Mouse (Mus musculus) embryonic facial prominence, embryonic 13.5 days (tissue): ENCODE data around the gene Gcgr. TPM values are rescaled to one million over a fixed set of nuclear protein-coding genes. Genes with fewer than 3 reads are reported as not detected.

Source experiments
- ATAC-seq: fragments of 200-750 bp; cut with Nextera tagmentation; 2 replicates; pipeline ENCODE4 v1.8.0; 2017; ENCODE audit warnings: low read depth; ENCODE audit not compliant: insufficient number of reproducible peaks, insufficient read depth, low FRiP score, low TSS enrichment
- H3K27ac ChIP-seq: fragments of 300-500 bp; sonication (generic); 2 replicates; pipeline ENCODE4 v1.5.1; 2015; ENCODE audit warnings: moderate library complexity, mild to moderate bottlenecking, inconsistent platforms
- H3K27me3 ChIP-seq: fragments of 300-500 bp; sonication (generic); 2 replicates; pipeline ENCODE4 v1.6.1; 2015; ENCODE audit warnings: mild to moderate bottlenecking, inconsistent platforms
- H3K36me3 ChIP-seq: fragments of 300-500 bp; sonication (generic); 2 replicates; pipeline ENCODE4 v1.6.1; 2015; ENCODE audit warnings: mild to moderate bottlenecking, inconsistent platforms
- H3K4me1 ChIP-seq: fragments of 300-500 bp; sonication (generic); 2 replicates; pipeline ENCODE4 v1.6.1; 2015; ENCODE audit warnings: inconsistent platforms
- H3K4me2 ChIP-seq: fragments of 300-500 bp; sonication (generic); 2 replicates; pipeline ENCODE4 v1.6.1; 2015; ENCODE audit warnings: moderate library complexity, mild to moderate bottlenecking, inconsistent platforms
- H3K4me3 ChIP-seq: fragments of 300-500 bp; sonication (generic); 2 replicates; pipeline ENCODE4 v1.5.1; 2015; ENCODE audit warnings: mild to moderate bottlenecking, inconsistent platforms
- H3K9ac ChIP-seq: fragments of 300-500 bp; sonication (generic); 2 replicates; pipeline ENCODE4 v1.6.1; 2015; ENCODE audit warnings: mild to moderate bottlenecking, inconsistent platforms
- H3K9me3 ChIP-seq: fragments of 300-500 bp; sonication (generic); 2 replicates; pipeline ENCODE4 v1.6.1; 2016; ENCODE audit warnings: inconsistent platforms
- WGBS: fragments of 180-500 bp; shearing (Covaris S2); methylation state at CpG from one replicate; pipeline ENCODE4 v1.1.7; 2015; ENCODE audit warnings: mixed read lengths; 5-methylcytosine and 5-hydroxymethylcytosine counted together
- polyA plus RNA-seq: library from polyadenylated mRNA; unstranded; fragments of >200 nt; fragmentation: Nextera tagmentation; extraction: Ambion mirVana; gene quantifications from 2 replicates; pipeline ENCODE4 v1.2.1, GENCODE M21; 2015

Gene Gcgr
- 1.3 and 1.7 TPM in 2 replicates for polyA plus RNA-seq

DNA sequence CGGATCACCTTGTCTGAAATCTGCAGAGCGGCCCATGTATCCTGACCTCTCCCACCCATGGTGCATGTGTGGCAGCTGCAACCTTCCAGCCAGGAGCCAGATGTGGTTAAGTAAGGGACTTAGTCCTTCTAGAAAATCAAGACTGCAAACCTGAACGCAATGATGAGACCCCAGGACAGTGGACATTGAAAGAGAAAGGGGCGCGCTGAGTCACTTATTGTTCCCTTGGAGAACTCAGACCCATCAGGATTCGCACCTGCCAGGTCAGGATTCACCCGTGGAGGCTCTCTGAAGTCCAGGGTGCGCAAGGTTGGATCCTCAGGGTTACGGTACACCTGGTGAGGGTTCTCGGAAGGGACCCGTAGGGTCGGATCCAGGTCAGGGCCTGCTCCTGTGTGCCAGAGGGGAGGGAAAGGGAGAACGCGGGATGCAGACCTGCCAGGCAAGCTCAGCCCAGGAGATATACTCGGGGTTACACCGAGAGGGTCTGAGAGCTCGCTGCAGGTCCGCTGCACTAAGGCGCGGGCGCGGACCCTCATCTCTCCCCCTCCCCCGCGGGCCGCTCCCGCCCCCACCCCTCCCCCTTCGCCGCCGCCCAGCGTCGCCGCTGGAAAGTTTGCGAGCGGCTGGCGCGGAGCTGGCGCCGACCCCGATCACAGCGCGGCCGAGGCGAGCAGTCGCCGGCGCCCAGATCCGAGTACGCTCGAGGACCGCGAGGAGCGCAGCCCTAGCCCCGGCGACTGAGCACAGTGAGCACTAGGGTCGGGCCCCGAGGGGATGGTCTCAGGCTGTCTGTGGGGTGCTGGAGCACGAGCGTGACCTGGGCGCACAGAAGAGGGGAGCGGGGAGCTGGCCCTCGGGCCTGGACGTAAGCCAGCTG, at the start of gene Gcgr:
TSS of gene Gcgr (plus strand) at position 615 of the 880 bp plus-strand sequence.
- Histone ChIP-seq H3K4me3 (peak within 1 kb of the TSS; percentile 48), H3K36me3 (no peaks in the 10 kb centered on the region), H3K4me2 (peak within 1 kb of the TSS; percentile 87), H3K27ac (no peak within 1 kb of the TSS), H3K9ac (peak within 1 kb of the TSS; percentile 75), H3K9me3 (no peaks in the 10 kb centered on the region), H3K27me3 (peaks cover 77% of the 10 kb centered on the region), H3K4me1 (peaks cover 17% of the 10 kb centered on the region)
- no peak for ATAC-seq
- 8% methylated on average over 47 of the region's 62 CpGs for WGBS

DNA sequence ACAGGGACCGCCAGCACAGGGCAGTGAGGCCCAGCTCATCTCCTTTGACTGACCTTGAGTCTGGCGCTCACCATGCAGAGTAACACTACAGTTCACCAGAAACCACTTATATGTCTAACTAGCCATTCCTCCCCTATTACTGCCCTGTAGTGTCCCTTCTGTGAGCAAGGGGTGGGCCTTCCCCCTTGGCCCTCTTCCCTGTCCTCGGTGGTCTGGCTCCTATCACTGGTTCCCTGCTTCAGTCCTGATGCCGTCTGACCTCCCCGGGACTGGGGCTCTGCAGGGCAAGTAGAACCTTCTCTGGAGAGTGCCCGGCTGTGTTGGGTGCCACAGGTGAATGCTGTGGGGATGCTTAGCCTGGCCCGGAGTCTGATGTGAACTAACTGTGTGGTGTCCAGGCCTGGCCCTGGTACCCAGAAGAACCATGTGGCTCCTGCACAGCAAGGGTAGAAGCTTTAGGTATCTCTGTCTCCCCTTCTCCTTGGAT, 47.0 kb upstream of the Gcgr start:
- Histone ChIP-seq H3K36me3 (peaks cover 82% of the 10 kb centered on the region), H3K27me3 (no peaks in the 10 kb centered on the region), H3K27ac (peak overlapping the region; percentile 91), H3K9me3 (no peaks in the 10 kb centered on the region), H3K9ac (peak overlapping the region; percentile 96), H3K4me1 (peaks cover 15% of the 10 kb centered on the region), H3K4me3 (peak overlapping the region; percentile 98), H3K4me2 (peak overlapping the region; percentile 73)
- ATAC-seq = no peak
- 92% methylated on average over 7 of the region's 7 CpGs for WGBS

DNA sequence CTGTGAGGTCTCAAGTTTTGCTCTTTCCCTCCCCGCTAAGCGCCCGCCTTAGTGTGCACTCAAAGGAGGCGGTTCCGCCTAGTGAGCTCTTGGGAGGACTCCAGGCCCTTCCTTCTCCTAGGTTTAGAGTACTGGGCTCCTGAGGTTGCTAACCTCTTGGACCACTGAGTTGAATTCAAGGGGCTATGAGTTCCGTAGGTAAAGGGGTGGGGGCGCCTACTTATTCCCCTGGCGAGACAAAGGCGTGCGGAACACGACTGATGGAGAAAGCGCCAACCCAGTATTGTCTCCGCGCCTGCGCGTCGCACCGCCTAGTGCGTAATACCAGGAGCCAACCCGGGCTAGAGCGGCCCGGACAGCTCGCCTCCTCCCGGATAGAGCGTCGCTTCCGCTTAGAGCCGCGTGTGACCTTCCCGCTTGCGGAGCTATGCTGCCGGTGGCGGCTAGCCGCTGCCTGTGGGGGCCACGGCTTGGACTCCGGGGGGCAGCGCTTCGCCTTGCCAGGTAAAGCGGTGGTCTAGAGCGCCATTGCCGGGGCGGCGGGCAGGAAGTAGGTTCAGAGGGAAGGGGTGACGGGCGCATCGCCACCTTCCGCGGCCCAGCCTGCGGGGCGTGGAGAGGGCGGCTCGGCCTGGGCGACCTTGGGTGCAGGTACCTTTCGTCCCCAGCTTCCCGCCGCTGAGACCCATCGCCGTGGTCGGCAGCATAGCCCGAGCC, 46.1 kb upstream of the Gcgr start, which contains the start of gene Mrpl12:
TSS of gene Mrpl12 (plus strand) at position 349 of the 717 bp plus-strand sequence.
- Histone ChIP-seq H3K27ac (peak within 1 kb of the TSS; percentile 91), H3K4me1 (peaks cover 17% of the 10 kb centered on the region), H3K36me3 (peaks cover 79% of the 10 kb centered on the region)

DNA sequence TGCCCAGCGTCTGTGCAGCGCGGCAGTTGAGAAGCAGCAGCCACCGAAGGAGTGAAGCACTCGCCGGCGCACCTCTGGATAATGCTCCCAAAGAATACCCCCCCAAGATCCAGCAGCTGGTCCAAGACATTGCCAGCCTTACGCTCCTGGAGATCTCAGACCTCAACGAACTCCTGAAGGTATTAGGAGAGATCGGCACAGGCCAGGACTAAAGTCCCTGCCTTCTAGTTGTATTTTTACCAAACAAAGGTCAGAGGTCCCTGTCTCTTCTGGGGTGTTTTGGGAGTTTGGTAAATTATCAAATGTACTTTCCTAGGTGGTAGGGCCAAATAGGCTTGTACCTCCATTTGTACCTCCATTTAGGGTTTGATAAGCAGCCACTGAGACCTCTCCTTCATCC, 45.2 kb upstream of the Gcgr start:
- peaks cover 76% of the 10 kb centered on the region for H3K36me3 ChIP-seq
- H3K27me3 ChIP-seq = no peaks in the 10 kb centered on the region
- no peak for ATAC-seq
- H3K4me2 ChIP-seq = peak overlapping the region; percentile 73
- peak overlapping the region; percentile 98 for H3K4me3 ChIP-seq
- H3K4me1 ChIP-seq = peaks cover 19% of the 10 kb centered on the region
- H3K27ac ChIP-seq = peak overlapping the region; percentile 91
- WGBS = 8% methylated on average over 10 of the region's 10 CpGs
- no peaks in the 10 kb centered on the region for H3K9me3 ChIP-seq
- peak overlapping the region; percentile 96 for H3K9ac ChIP-seq

More for the DNA sequence above, 46.1 kb upstream of the Gcgr start, which contains the start of gene Mrpl12:
- H3K9me3 ChIP-seq = no peaks in the 10 kb centered on the region
- peak; percentile 90 for ATAC-seq
- H3K9ac ChIP-seq = peak within 1 kb of the TSS; percentile 96
- under 1% methylated on average over 60 of the region's 60 CpGs for WGBS
- peak within 1 kb of the TSS; percentile 73 for H3K4me2 ChIP-seq
- no peaks in the 10 kb centered on the region for H3K27me3 ChIP-seq
- H3K4me3 ChIP-seq = peak within 1 kb of the TSS; percentile 98

DNA sequence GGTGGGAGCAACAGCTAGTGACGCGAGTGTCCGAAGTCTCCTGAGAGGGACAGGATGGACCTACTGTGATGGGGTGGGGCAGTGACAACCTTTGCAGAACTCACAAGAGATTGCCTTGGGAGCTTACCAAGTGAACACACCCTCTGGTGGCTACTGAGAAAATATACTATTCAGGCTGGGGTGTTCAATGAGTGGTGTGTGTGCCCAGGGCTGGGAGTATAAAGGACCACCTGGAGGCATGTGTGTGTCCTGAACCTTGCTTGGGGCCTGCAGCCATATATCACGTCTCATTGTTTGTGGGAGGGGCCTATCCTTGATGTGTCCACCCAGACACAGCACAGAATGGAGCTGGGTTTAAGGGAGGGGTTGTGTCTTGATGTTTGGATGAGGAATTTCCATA, 42.0 kb upstream of the Gcgr start:
- Histone ChIP-seq H3K9ac (no peak overlapping the region), H3K36me3 (peaks cover 45% of the 10 kb centered on the region), H3K4me3 (no peak overlapping the region), H3K9me3 (no peaks in the 10 kb centered on the region), H3K4me2 (no peak overlapping the region), H3K4me1 (peaks cover 45% of the 10 kb centered on the region), H3K27ac (no peak overlapping the region), H3K27me3 (no peaks in the 10 kb centered on the region)
- WGBS = 80% methylated on average over 4 of the region's 4 CpGs
- ATAC-seq = no peak

DNA sequence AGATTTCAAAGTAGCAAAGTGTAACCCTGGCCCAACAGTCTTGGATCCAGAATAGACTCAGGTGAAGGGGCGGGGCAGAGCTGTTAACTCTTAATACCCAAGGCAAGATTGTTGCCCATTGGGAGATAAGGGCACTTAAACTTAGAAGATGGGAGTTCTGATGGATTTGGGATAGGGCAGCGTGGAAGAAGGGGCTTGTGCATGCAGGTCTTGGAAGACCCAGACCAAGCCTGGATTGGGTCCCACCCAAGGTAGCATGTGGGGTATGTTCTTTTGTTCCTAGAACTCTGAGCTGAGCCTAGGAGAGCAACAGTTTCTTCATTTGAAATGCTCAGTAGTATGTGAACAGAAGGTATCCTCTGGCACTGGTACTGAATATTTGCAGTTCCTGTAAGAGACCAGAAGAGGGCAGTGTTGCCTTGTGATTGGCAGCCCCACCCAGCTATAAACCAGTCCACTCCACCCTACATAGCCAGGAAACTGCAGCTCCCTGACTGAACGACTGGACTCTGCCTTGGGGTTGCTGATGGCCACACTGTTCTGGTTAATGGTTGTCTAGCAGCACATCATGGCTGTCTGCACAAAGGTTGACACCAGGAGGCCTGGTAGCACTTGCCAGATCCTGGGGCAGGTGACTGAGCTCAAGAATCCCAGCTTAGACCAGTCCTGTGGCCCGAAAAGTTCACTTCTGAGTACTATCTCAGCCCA, 41.3 kb upstream of the Gcgr start:
- WGBS = 60% methylated on average over 4 of the region's 4 CpGs
- Histone ChIP-seq H3K27ac (no peak overlapping the region), H3K9ac (no peak overlapping the region), H3K4me1 (peaks cover 44% of the 10 kb centered on the region), H3K27me3 (no peaks in the 10 kb centered on the region), H3K4me2 (no peak overlapping the region), H3K4me3 (peak overlapping the region; percentile 4; the same call in 1 of the 2 replicates), H3K36me3 (peaks cover 44% of the 10 kb centered on the region), H3K9me3 (no peaks in the 10 kb centered on the region)
- ATAC-seq = no peak

DNA sequence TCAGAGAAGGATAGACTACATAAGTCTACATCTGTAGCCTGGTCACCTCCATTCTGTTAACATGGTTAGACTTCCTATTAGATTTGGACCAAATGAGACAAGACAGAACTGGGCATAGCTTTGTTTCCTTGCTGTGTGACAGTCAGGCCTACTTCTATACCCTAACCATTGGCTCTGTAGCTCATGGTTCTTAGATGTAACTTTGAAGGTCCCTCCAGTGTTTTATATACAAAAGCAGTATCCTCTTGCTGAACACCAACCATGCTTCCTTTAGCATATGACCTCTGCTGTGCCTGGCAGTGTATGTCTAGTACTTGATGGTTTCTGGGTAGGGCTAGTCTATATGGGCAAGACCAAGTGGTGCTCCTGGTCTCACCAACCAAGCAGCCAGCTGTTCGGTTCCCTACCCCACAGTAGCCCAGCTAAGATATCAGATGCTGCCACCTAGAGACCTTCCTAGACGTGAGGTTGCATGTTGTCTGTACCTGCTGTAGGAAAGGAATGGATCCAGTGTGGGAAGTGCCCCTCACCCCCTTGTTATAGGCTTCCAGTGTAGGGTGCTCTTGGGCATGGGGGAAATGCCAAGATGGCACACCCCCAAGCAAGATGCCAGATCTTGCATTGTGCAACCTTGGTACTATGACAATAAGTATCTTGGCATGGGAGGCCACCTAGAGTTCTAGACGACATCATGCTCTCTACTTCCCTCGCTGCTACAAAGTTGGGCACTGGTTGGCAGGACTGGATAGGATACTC, 40.0 kb upstream of the Gcgr start:
- Histone ChIP-seq H3K9ac (no peak overlapping the region), H3K4me2 (peak overlapping the region; percentile 95), H3K27me3 (no peaks in the 10 kb centered on the region), H3K27ac (peak overlapping the region; percentile 87), H3K9me3 (no peaks in the 10 kb centered on the region), H3K4me3 (peak overlapping the region; percentile 99), H3K4me1 (peaks cover 40% of the 10 kb centered on the region), H3K36me3 (peaks cover 55% of the 10 kb centered on the region)
- WGBS = 39% methylated on average over 4 of the region's 4 CpGs
- ATAC-seq = no peak

DNA sequence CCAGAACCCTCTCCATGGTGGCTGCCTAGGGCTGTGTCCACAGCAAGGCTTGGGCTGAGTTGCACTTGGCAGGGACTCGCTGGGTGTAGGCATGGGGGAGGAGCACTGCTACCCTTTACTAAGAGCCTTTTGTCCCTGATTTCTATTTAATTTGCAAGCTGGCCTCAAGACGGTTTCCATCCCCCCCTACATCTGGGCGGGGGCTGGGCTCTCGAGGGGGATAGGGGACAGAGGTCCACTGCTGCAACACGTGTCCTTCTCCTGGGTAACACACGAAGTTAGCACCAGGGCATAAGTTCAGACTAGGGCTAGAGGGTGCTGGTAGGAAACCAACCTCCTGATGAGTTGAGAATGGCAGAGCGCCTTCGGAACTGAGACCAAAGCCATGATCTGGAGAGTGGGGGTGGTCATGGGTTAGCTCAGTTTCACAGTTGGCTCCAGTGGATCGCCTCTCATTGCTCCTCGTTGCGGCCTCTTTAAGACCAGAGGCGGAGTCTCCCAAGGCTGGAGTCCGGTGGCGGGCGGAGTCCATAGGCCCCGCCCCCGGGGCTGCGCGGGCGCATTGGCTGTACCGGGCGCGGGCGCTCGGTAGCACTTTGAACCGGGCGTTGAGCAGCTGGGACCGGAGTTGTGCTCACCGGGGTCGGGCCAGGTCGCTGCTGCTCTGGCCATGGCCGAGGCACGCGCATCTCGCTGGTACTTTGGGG, 39.0 kb upstream of the Gcgr start, which contains the start of gene Slc25a10:
TSS of gene Slc25a10 (plus strand) at position 524 of the 707 bp plus-strand sequence.
- ATAC-seq = peak; percentile 66
- Histone ChIP-seq H3K9ac (peak within 1 kb of the TSS; percentile 89), H3K27me3 (no peaks in the 10 kb centered on the region), H3K4me1 (peaks cover 34% of the 10 kb centered on the region), H3K4me3 (peak within 1 kb of the TSS; percentile 99), H3K4me2 (peak within 1 kb of the TSS; percentile 95), H3K36me3 (peaks cover 56% of the 10 kb centered on the region), H3K27ac (peak within 1 kb of the TSS; percentile 87), H3K9me3 (no peaks in the 10 kb centered on the region)
- under 1% methylated on average over 35 of the region's 35 CpGs for WGBS

DNA sequence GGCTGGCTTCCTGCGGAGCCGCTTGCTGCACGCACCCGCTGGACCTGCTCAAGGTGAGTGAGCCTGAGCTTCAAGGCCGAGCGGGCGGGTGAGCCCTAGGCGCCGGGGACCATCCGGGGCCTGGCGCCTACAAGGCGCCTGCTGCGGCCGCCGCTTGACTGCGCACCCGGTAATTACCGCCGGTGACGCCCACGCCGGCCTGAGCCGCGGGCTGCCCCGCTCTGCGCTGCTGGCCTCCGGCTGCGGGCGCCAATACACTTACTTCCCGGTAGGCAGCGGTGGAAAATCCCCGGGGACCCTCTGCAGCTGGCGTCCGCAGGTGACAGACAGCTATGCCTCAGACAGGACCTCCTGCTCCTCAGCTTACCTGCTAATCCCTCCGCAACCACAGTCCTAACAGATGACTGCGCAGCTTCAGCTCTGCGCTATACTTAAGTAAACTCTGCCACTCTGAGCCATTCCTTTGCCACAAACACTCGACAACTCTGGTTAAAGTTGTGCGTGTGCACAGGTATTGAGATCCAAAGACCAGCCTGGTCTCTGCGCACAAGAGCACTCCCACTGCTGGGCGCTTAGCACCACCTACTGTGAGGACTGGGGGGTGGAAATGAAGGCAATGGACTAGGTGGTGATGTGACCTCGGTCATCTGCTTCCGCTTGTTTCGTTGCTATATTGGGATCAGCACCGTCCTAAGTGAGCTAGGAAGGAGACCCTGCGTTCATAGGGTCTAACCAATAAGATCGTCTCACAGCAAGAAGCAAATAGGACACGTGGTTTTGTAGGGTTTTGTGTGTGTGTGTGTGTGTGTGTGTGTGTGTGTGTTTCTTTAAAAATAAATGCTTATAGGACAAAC, 38.2 kb upstream of the Gcgr start:
- H3K9ac ChIP-seq = peak overlapping the region; percentile 89
- peaks cover 56% of the 10 kb centered on the region for H3K36me3 ChIP-seq
- peak overlapping the region; percentile 99 for H3K4me3 ChIP-seq
- peaks cover 34% of the 10 kb centered on the region for H3K4me1 ChIP-seq
- no peaks in the 10 kb centered on the region for H3K9me3 ChIP-seq
- H3K27me3 ChIP-seq = no peaks in the 10 kb centered on the region
- peak overlapping the region; percentile 87 for H3K27ac ChIP-seq
- ATAC-seq = peak; percentile 23
- 0% methylated on average over 48 of the region's 48 CpGs for WGBS
- peak overlapping the region; percentile 95 for H3K4me2 ChIP-seq
